8 mouse cellular contexts compared by ENCODE assay signal in the genomic region with DNA sequence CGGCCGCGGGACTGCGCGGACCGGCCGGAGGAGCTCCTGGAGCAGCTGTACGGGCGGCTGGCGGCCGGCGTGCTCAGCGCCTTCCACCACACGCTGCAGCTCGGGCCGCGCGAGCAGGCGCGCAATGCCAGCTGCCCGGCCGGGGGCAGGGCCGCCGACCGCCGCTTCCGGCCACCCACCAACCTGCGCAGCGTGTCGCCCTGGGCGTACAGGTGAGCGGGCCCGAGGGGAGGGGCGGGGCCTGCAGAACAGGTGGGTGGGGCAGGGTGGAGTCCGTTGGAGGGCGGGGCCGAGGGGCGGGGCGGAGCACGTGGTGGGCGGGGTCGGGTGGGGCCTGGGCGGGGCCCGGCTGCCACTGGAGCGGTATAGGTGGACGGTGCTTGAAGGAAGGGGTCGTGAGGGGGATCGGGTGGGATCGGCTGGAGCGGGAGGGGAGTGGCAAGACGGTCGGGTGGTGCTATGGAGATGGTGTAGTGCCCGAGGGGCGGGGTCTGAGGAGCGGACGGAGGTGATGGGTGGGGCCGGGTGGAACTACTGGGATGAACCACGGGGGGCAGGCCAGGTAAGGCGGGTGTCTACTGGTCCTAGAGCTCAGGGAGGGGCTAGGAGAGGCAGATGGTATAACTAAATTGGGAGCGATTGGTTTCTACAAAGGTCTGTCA. TPM values are rescaled to one million over a fixed set of nuclear protein-coding genes. Genes with fewer than 3 reads are reported as not detected.
DNase-seq lines count a peak whose midpoint lies in the region; ATAC-seq and TF ChIP-seq lines count a peak whose summit lies in the region.

No protein-coding gene starts in this region.

- no peak for ATAC-seq in erythroblast, adult 5-6 weeks (replicated peaks; ENCODE audit: low FRiP score, poor library complexity, severe bottlenecking)
- ATAC-seq in limb, embryonic 13.5 days (ENCODE audit: low FRiP score, low read depth): peak; percentile 79
- ATAC-seq in midbrain, embryonic 13.5 days: peak; percentile 85

- WGBS in kidney, adult 2 months: 3% methylated on average over 55 of the region's 60 CpGs
- WGBS in limb, embryonic 13.5 days: under 1% methylated on average over 44 of the region's 60 CpGs
- under 1% methylated on average over 51 of the region's 60 CpGs for WGBS in midbrain, embryonic 13.5 days

- H3K9ac ChIP-seq in limb, embryonic 13.5 days: peak overlapping the region; percentile 82
- peak overlapping the region; percentile 81 for H3K9ac ChIP-seq in midbrain, embryonic 13.5 days (replicated peaks)

- peaks cover 65% of the 10 kb centered on the region for H3K27me3 ChIP-seq in erythroblast, embryonic 14.5 days (ENCODE audit: control insufficient read depth)
- H3K27me3 ChIP-seq in kidney, adult 2 months (replicated peaks; ENCODE audit: control insufficient read depth, insufficient read depth, low read length): no peaks in the 10 kb centered on the region; the same call in 1 of the 2 replicates
- no peaks in the 10 kb centered on the region for H3K27me3 ChIP-seq in limb, embryonic 13.5 days
- peaks cover 34% of the 10 kb centered on the region for H3K27me3 ChIP-seq in midbrain, embryonic 13.5 days

- peaks cover 15% of the 10 kb centered on the region for H3K4me1 ChIP-seq in erythroblast, embryonic 14.5 days (ENCODE audit: control insufficient read depth)
- H3K4me1 ChIP-seq in kidney, adult 2 months (ENCODE audit: control insufficient read depth, insufficient read depth, low read length): no peaks in the 10 kb centered on the region
- H3K4me1 ChIP-seq in limb, embryonic 13.5 days: peaks cover 33% of the 10 kb centered on the region
- H3K4me1 ChIP-seq in midbrain, embryonic 13.5 days (replicated peaks): peaks cover 19% of the 10 kb centered on the region

- H3K4me2 ChIP-seq in limb, embryonic 13.5 days (replicated peaks): peak overlapping the region; percentile 88
- H3K4me2 ChIP-seq in midbrain, embryonic 13.5 days (replicated peaks): peak overlapping the region; percentile 81

- DNase-seq in embryo, embryonic 11 days: peak; percentile 69
- DNase-seq in gonadal fat pad, adult 2 months (ENCODE audit: low read depth): peak; percentile 38
- DNase-seq in kidney, adult 2 months: peak; percentile 81
- peak; percentile 44 to 47 for DNase-seq in spleen, adult 18-20 months

- H3K9me3 ChIP-seq in erythroblast, embryonic 14.5 days (ENCODE audit: control insufficient read depth, low read length): peaks cover 14% of the 10 kb centered on the region
- H3K9me3 ChIP-seq in limb, embryonic 13.5 days: no peaks in the 10 kb centered on the region
- no peaks in the 10 kb centered on the region for H3K9me3 ChIP-seq in midbrain, embryonic 13.5 days

- H3K36me3 ChIP-seq in erythroblast, embryonic 14.5 days (ENCODE audit: control insufficient read depth): no peaks in the 10 kb centered on the region
- H3K36me3 ChIP-seq in kidney, adult 2 months (ENCODE audit: control insufficient read depth, insufficient read depth, low read length): no peaks in the 10 kb centered on the region
- H3K36me3 ChIP-seq in limb, embryonic 13.5 days: no peaks in the 10 kb centered on the region
- H3K36me3 ChIP-seq in midbrain, embryonic 13.5 days: no peaks in the 10 kb centered on the region

- no peak for TF ChIP-seq POLR2A in kidney, adult 2 months (IDR thresholded peaks at IDR 0.05; ENCODE audit: low read depth, low read length)

- no peak for TF ChIP-seq CTCF in kidney, adult 2 months (conservative IDR thresholded peaks at IDR 0.05; ENCODE audit: insufficient read depth, insufficient read length, low read depth, low read length)

- peak overlapping the region; percentile 58 for H3K4me3 ChIP-seq in erythroblast, embryonic 14.5 days (replicated peaks)
- peak overlapping the region; percentile 87 for H3K4me3 ChIP-seq in kidney, adult 2 months (ENCODE audit: insufficient read depth, low read depth, low read length)
- H3K4me3 ChIP-seq in limb, embryonic 13.5 days: peak overlapping the region; percentile 75
- H3K4me3 ChIP-seq in midbrain, embryonic 13.5 days (replicated peaks): peak overlapping the region; percentile 76

- H3K27ac ChIP-seq in kidney, adult 2 months (ENCODE audit: insufficient read depth, low read depth, low read length): no peak overlapping the region
- peak overlapping the region; percentile 82 for H3K27ac ChIP-seq in limb, embryonic 13.5 days
- H3K27ac ChIP-seq in midbrain, embryonic 13.5 days: peak overlapping the region; percentile 81

RNA-seq across cellular contexts. Expression of a gene that starts 0.9 kb away (rescaled TPM):
- not detected in 2 replicates for polyA plus RNA-seq in erythroblast, embryonic 14.5 days (2012)
- not detected in 2 replicates for total RNA-seq in erythroblast, adult 5-6 weeks (2015; ENCODE audit: low replicate concordance)
- not detected in 2 replicates for total RNA-seq in erythroblast, adult 5-6 weeks (2017; ENCODE audit: low replicate concordance)
- polyA plus RNA-seq in gonadal fat pad, adult 2 months (2012; rRNA removed): 9.1 and 10.8 TPM in 2 replicates
- 1.5 and 3.0 TPM in 2 replicates for polyA plus RNA-seq in kidney, adult 2 months (2012; rRNA removed)
- polyA plus RNA-seq in limb, embryonic 13.5 days (2015; fragmentation: Nextera tagmentation; extraction: Ambion mirVana): 7.9 and 9.2 TPM in 2 replicates
- polyA plus RNA-seq in midbrain, embryonic 13.5 days (2015; fragmentation: Nextera tagmentation; extraction: Ambion mirVana): 2.6 and 4.4 TPM in 2 replicates

RNA-seq across cellular contexts. Expression of a gene that starts 45.9 kb away (rescaled TPM):
- polyA plus RNA-seq in erythroblast, embryonic 14.5 days (2012): 0.10 and 0.20 TPM in 2 replicates
- 4.6 and 8.5 TPM in 2 replicates for total RNA-seq in erythroblast, adult 5-6 weeks (2015; ENCODE audit: low replicate concordance)
- 3.2 and 7.7 TPM in 2 replicates for total RNA-seq in erythroblast, adult 5-6 weeks (2017; ENCODE audit: low replicate concordance)
- polyA plus RNA-seq in gonadal fat pad, adult 2 months (2012; rRNA removed): 16.7 and 31.8 TPM in 2 replicates
- polyA plus RNA-seq in kidney, adult 2 months (2012; rRNA removed): 21.7 and 24.4 TPM in 2 replicates
- polyA plus RNA-seq in limb, embryonic 13.5 days (2015; fragmentation: Nextera tagmentation; extraction: Ambion mirVana): 101 and 110 TPM in 2 replicates
- polyA plus RNA-seq in midbrain, embryonic 13.5 days (2015; fragmentation: Nextera tagmentation; extraction: Ambion mirVana): 88.9 and 89.0 TPM in 2 replicates

Comparison
In these comparisons a context has a peak if more than half of its experiments do, and no peak if none do; other contexts are left out.
1. RNA of a gene that starts 45.9 kb away (polyA plus RNA-seq): 101 to 110 TPM in limb, embryonic 13.5 days, 88.9 to 89.0 TPM in midbrain, embryonic 13.5 days, 16.7 to 31.8 TPM in gonadal fat pad, adult 2 months and 21.7 to 24.4 TPM in kidney, adult 2 months; 0.10 to 0.20 TPM in erythroblast, embryonic 14.5 days; every median in the first group is over 10 times any median in the second.
2. Peak in every context shown above with its lines, with median percentiles within 50 percentile points of each other: H3K4me3 ChIP-seq and DNase-seq.